Mouse (Mus musculus): ENCODE measurements at regions not wholly inside any gene's neighbourhood (a gene's known extent, or its start where the extent isn't known, plus 50 kb on each side); places are given as distances from the start of the nearest gene placed in this dataset.

DNA sequence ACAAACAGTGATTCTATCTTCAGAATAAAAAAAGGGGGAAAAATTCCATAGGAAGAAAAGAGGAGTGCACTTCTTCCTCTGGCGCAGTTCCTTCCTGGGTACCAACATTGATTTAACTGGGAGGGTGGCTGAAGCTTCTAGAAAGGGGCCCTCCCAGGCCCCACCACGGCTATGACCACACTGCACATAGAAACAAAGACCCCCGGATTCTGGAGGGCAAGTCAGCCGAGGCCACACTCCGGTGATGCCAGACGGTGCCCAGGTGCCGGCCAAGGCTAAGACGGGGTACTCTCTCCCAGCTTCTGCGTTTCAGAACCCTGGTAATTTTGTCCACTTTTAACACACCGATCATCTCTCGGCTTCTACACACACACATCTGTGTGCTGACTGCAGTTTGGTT, 435.8 kb downstream of the Zfp536 start:
- in situ Hi-C loops (cut with MboI, MseI) = no loop called here

GRCm38 (mm10) chr7:37338067-37338501, 435.4 kb downstream of the Zfp536 start:
- in situ Hi-C loops (cut with MboI, MseI) = no loop called here

DNA sequence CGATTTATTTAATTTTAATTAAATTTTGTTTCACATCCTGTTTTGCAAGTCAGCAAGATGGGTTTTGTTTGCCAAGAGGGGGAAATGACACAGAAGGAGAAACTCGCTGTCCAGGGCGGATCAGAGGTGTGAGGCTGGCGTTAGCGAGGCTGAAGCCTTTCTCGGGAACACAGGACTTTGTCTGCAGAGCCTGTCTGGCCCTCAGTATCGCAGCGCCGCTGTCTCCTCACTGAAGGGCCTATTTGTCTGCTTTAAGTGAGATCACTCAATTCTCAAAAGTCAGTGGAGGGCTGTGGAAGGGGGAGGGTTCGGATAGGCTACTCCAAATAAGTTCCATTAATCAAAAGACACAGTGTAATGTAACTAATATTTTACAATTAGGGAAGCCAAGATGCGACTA, 430.8 kb downstream of the Zfp536 start:
- in situ Hi-C loops (cut with MboI, MseI) = loop anchor here (10.0 kb wide), 1 partner anchor 1448 kb away; no protein-coding TSS in a partner anchor

- in situ Hi-C loops (cut with MboI, MseI) = loop anchor here (10.0 kb wide), 1 partner anchor 1448 kb away; no protein-coding TSS in a partner anchor
Observed at GRCm38 (mm10) chr7:37343021-37343593, 430.3 kb downstream of the Zfp536 start.

DNA sequence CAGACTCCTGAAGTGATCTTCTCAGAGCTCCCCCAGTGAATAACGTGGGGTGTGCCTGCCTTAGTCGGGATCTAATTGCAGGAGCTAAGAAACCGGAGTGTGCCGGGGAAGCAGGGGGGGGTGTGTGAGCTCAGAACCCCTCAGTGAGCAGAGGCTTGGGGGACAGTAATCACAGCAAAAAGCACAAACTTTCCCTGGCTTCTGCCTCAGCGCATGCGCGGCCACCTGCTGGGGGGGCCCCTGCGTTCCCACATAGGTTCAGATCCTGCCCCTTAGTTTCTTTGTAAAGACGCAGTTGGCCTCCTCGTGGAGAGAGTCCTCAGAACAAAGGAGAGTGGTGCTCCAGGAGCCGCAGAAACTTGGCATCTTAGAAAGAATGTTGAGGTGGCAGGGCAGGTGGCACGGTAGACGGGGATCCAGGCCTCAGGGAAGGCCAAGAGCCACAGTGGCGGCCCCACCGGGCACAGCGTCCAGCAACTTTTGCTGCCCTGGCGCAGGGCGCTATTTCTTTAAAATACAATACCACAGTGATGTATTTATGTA, 429.7 kb downstream of the Zfp536 start:
- in situ Hi-C loops (cut with MboI, MseI) = loop anchor here (10.0 kb wide), 1 partner anchor 1449 kb away; no protein-coding TSS in a partner anchor

DNA sequence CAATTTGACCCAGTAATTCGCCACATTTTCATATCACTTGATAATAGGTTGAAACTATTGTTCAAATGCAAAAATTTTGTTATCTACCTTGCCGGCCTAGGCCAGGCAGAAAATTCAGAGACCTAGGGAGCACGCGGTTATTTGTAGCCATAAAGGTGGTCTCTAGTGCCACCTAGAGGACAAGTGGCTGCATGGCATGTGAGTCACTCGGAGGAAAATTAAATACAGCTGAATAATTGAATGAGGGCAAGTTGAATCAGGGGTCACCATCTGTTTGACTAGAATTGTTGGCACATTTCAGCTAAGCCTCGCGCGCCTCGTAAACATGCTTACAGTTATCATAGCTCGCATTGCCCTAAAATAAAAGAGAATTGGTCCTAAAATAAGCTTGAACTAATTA, 427.4 kb downstream of the Zfp536 start:
- in situ Hi-C loops (cut with MboI, MseI) = loop anchor here (10.0 kb wide), 1 partner anchor 1451 kb away; no protein-coding TSS in a partner anchor

DNA sequence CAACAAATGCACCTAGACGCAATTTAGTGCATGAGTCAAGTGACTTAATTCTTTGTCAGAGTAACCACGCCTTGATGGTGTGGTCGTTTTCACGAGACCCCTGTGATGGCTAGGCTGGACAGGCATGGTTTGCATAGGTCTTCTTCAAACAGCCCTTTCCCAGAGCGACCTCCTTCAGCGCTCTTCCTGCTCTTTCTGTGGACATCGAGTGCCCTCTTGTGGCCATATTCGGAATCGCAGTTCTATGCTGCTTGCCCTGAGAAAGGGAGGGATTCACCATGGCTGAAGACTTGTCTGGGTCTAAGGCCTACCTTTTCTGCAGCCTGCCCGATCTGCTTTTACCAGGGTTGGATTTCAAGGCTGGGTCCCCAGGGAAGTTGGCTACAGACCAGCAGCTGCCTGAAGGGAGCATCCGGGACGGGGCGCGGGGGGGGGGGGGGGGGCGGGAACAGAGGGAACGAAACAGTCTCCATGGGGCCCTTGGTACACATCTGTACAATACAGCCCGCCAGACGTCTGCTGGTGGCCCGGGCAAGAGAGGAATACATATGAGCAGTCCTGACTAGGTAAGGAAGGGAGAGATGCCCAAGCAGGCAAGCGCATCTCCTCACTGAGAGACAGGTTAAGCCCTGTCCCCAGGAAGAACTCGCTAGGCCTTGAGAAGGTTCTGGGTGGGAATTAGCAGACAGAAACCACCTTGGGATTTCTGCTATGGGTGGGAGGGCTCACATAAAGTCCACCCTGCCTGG, 415.6 kb downstream of the Zfp536 start:
- in situ Hi-C loops (cut with MboI, MseI) = no loop called here

GRCm38 (mm10) chr7:37358492-37358891, 414.9 kb downstream of the Zfp536 start:
- in situ Hi-C loops (cut with MboI, MseI) = no loop called here

GRCm38 (mm10) chr7:37359473-37359872, 414.0 kb downstream of the Zfp536 start:
- in situ Hi-C loops (cut with MboI, MseI) = no loop called here

DNA sequence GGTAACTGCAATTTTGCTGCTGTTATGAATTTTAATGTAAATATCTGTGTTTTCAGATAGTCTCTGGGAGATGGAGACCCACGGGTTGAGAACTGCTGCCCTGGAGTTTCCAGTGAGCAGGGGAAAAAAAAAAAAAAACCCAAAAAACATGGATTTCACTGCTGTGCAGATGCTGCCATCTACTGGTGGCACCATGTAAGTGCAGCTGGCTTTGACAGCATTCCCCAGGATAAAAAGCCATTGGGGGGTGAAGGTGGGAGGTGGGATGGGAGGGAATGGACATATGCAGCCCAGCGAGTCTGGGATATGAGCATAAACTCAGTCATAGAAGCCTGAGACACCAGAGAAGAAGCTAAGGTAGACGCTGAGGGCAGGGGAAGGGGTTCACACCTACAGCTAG, 413.3 kb downstream of the Zfp536 start:
- in situ Hi-C loops (cut with MboI, MseI) = no loop called here

- in situ Hi-C loops (cut with MboI, MseI) = no loop called here
Observed at GRCm38 (mm10) chr7:37361802-37362441, 411.5 kb downstream of the Zfp536 start.

GRCm38 (mm10) chr7:37362879-37363278, 410.6 kb downstream of the Zfp536 start:
- in situ Hi-C loops (cut with MboI, MseI) = no loop called here

DNA sequence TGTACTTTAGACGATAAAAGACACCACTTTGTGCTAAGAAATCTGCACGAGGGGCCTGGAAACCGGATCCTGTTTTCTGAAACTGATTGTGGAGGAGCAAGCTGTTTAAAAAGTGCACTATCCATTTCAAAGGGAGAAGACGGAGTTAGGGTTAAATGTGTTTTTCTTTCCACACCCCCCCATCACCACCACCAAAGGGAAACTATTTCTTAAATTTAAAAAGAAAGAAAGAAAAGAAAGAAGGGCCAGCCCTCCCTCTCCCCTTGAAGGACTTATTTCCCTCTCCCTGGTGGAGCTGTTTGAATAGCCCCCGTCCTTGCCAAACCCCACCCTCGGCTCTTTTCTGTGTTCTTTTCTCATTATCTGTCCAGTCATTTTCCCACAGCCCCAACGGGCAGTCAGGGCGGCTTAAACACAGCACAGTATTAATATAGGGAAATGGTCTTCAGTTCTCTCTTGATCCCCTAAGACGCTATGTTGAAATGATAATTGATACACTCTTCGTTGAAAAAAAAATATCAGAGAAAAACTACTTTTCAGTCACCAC, 409.7 kb downstream of the Zfp536 start:
- in situ Hi-C loops (cut with MboI, MseI) = no loop called here

GRCm38 (mm10) chr7:37364221-37364620, 409.2 kb downstream of the Zfp536 start:
- in situ Hi-C loops (cut with MboI, MseI) = no loop called here

DNA sequence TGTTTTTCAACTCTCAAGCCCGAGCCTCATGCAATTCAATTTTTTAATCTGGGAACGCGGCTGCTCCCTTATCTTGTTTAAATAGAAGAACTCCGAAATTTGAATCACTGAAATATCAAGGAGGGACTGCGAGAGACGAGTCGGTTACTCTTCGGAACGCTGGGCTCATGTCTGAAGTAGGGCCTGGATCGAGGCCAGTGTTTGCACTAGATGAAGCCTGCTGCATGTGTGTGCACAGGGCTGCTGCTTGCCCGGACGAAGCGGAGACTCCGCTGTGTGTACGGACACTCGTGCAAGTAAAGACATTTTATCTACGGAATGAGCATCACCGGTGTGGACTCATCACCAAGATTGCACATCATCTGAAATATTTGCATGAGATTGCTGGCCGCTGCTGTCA, 407.4 kb downstream of the Zfp536 start:
- in situ Hi-C loops (cut with MboI, MseI) = no loop called here

- in situ Hi-C loops (cut with MboI, MseI) = loop anchor here (5.0 to 10.0 kb wide), 2 partner anchors 408 to 785 kb away; no protein-coding TSS in a partner anchor
Observed at GRCm38 (mm10) chr7:37369698-37370097, 403.7 kb downstream of the Zfp536 start.

DNA sequence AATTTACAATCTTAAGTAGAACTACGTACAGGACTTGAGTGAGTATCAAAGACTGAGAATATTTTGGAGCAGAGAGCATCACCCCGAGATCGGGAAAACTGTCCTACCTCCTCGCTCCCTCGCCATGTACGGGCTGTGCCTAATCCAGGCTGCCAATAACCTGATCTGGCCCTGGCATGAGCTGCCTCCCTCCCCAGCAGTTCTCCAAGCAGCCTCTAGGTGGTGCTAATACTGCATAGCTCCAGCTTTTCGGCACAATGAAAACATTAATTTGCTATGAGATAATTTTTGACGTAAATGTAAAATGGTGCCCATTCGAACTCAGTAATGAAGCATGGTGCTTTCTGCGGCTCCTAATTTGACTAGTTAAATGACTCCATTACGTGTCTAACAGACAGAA, 399.6 kb downstream of the Zfp536 start:
- in situ Hi-C loops (cut with MboI, MseI) = loop anchor here (5.0 to 10.0 kb wide), 2 partner anchors 403 to 781 kb away; no protein-coding TSS in a partner anchor

DNA sequence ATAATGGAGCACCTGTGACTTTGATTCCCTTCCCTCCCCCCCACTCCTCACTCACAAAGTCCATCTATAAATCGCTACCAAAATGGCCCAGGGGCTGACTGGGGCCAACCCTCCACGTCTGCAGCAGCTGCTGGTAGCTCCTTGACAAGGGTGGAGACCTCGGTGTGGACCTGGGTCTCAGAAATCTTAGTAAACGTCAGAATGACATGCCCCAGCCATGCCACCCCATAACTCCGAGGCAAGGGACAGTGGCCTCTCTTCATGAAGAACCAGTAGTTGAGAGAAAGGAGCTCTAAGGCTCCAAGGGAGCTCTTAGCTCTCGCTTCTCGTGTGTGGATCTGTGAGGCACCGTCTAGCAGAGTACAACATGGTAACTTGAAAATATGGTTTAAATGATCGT, 398.4 kb downstream of the Zfp536 start:
- in situ Hi-C loops (cut with MboI, MseI) = loop anchor here (10.0 to 25.0 kb wide), 3 partner anchors 562 to 912 kb away; no protein-coding TSS in a partner anchor

- in situ Hi-C loops (cut with MboI, MseI) = loop anchor here (10.0 to 25.0 kb wide), 3 partner anchors 562 to 912 kb away; no protein-coding TSS in a partner anchor
Observed at GRCm38 (mm10) chr7:37375591-37375990, 397.9 kb downstream of the Zfp536 start.

DNA sequence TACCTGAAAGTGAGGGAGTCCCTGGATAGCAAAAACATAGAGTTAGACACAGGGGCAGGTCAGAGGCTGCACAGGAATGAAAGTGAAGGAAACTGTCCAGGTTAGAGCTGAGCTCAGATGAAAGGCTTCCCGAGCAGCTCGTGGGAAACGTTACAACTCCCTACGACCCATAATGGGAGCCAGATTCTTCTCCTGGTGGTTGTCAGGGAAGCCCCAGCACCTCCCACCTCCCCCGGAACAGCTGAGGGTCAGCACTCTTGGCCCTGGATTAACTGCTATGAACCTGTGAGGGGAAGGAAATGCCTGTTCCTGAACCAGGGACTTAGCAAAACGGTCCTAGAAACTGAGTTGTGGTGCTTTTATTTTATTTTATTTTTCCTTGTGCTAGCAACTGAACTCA, 397.2 kb downstream of the Zfp536 start:
- in situ Hi-C loops (cut with MboI, MseI) = loop anchor here (10.0 to 25.0 kb wide), 3 partner anchors 561 to 911 kb away; no protein-coding TSS in a partner anchor

- in situ Hi-C loops (cut with MboI, MseI) = loop anchor here (10.0 to 25.0 kb wide), 3 partner anchors 559 to 909 kb away; no protein-coding TSS in a partner anchor
Observed at GRCm38 (mm10) chr7:37377889-37378521, 395.4 kb downstream of the Zfp536 start.

All from T-helper 2 cell (primary cell).